Mouse (Mus musculus) macrophage (primary cell): ENCODE results near the gene Rnf168. TPM values are rescaled to one million over a fixed set of nuclear protein-coding genes. Genes with fewer than 3 reads are reported as not detected.

ENCODE experiments used
- H3K27ac ChIP-seq: fragments of 350-480 bp; formaldehyde crosslinking; 2 replicates; pipeline ENCODE4 v1.9.0; 2021
- H3K36me3 ChIP-seq: fragments of 350-480 bp; formaldehyde crosslinking; 2 replicates; pipeline ENCODE4 v1.9.0; 2021; ENCODE audit errors: inconsistent target
- H3K4me3 ChIP-seq: fragments of 350-480 bp; formaldehyde crosslinking; 2 replicates; pipeline ENCODE4 v1.9.0; 2021; ENCODE audit errors: inconsistent target
- H3K79me2 ChIP-seq: fragments of 350-480 bp; formaldehyde crosslinking; 2 replicates; pipeline ENCODE4 v1.9.0; 2021; ENCODE audit errors: inconsistent target
- WGBS: methylation state at CpG from one replicate; pipeline ENCODE4 v1.1.7; 2026; ENCODE audit warnings: inconsistent platforms; ENCODE audit not compliant: missing documents; 5-methylcytosine and 5-hydroxymethylcytosine counted together
- polyA plus RNA-seq: library from polyadenylated mRNA; stranded (reverse); fragments of 250-400 nt; gene quantifications from 3 replicates; pipeline ENCODE4 v1.2.4, GENCODE M21; 2018; ENCODE audit warnings: inconsistent platforms

Rnf168 gene
- polyA plus RNA-seq, 1 experiment from 2014 or later, result 16.1 TPM

GRCm38 (mm10) chr16:32335146-32335545 is 57.9 kb downstream of the Rnf168 start:
- H3K79me2 ChIP-seq, result peaks cover 64% of the 10 kb centered on the region
- 95% methylated on average over 5 of the region's 5 CpGs for WGBS
- H3K36me3 ChIP-seq, result no peaks in the 10 kb centered on the region
- H3K27ac ChIP-seq, result no peak overlapping the region
- H3K4me3 ChIP-seq, result no peak overlapping the region

DNA sequence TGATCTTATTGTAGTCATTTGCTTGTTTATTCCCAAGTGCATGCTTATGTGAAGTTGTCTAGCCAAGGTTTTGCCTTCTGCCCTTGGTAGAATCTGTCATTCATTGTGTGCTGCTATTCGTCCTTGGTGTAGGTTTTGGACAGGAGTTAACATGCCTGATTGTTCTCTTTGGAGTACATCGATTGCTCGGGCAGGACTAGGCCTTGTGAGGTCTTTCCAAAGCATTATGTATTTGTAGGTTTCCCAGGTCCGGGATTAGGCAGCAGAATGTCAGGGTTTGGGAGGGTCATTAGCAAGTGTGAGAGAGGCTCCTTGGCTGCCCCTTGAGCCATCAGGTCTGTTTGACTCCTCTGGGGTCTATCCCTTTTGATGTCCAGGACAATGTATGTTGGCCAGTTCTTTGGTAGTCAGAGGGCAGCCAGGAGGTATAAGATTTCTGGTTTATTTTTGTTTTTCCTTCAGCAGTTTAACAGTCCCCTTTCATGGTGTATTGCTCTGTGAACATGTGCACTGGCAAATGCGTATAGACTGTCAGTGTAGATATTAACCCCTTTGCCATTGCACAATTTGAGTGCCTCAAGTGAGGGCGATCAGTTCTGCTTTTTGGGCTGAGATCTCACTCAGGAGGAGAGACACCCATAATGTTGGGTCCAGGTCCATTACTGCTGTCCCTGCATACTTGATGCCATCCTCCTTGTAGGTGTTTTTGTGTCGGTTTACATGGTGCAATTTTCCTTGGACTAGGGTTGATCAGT is 58.9 kb downstream of the Rnf168 start:
- 63% methylated on average over 7 of the region's 7 CpGs for WGBS
- Histone ChIP-seq H3K27ac (no peak overlapping the region), H3K36me3 (no peaks in the 10 kb centered on the region), H3K4me3 (no peak overlapping the region), H3K79me2 (peaks cover 74% of the 10 kb centered on the region)

- Histone ChIP-seq H3K4me3 (no peak overlapping the region), H3K36me3 (no peaks in the 10 kb centered on the region), H3K79me2 (peaks cover 82% of the 10 kb centered on the region), H3K27ac (no peak overlapping the region)
These were observed 59.7 kb downstream of the Rnf168 start for GRCm38 (mm10) chr16:32337001-32337400.

DNA sequence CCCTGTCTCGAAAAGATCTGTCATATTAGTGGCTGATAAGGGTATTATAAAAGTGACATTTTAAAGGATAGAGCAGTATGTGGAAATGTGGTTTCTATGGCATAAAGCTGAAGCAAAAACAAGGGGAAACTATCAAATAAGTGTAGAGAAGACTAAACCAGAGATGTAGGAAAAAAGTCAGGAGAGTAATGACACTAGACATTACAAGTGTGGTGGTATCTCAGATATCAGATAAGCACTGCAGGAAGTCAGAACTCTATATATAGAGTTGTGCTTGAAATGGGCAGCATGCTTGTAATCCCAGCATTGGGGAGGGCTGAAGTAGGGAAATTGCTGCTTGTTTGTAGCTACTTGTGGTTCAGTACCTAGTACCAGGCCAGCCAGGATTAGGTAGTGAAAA is 63.2 kb downstream of the Rnf168 start:
- Histone ChIP-seq H3K36me3 (no peaks in the 10 kb centered on the region), H3K79me2 (peaks cover 90% of the 10 kb centered on the region), H3K4me3 (no peak overlapping the region), H3K27ac (no peak overlapping the region)
- WGBS, result 55% methylated on average over 1 of the region's 1 CpGs

GRCm38 (mm10) chr16:32345521-32345920 is 68.3 kb downstream of the Rnf168 start:
- H3K27ac ChIP-seq, result no peak overlapping the region
- no peaks in the 10 kb centered on the region for H3K36me3 ChIP-seq
- peaks cover 92% of the 10 kb centered on the region for H3K79me2 ChIP-seq
- H3K4me3 ChIP-seq, result no peak overlapping the region

GRCm38 (mm10) chr16:32350776-32351175 is 73.5 kb downstream of the Rnf168 start:
- H3K4me3 ChIP-seq, result no peak overlapping the region
- H3K36me3 ChIP-seq, result peaks cover 10% of the 10 kb centered on the region
- no peak overlapping the region for H3K27ac ChIP-seq
- H3K79me2 ChIP-seq, result peaks cover 51% of the 10 kb centered on the region
- WGBS, result 84% methylated on average over 3 of the region's 3 CpGs

Other genes starting within 250 kb of the Rnf168 start
- gene Pak2, start 198.1 kb upstream of the Rnf168 start, polyA plus RNA-seq, result 58.5 to 99.5 TPM (median 73.3 TPM) in 3 replicates
- gene Pigx, start 177.7 kb upstream of the Rnf168 start, polyA plus RNA-seq, result 30.5 to 37.7 TPM (median 33.8 TPM) in 3 replicates
- gene Cep19, start 177.7 kb upstream of the Rnf168 start, polyA plus RNA-seq, result 6.1 to 13.3 TPM (median 8.9 TPM) in 3 replicates
- 133 to 329 TPM (median 277 TPM) in 3 replicates for gene Nrros, start 111.9 kb upstream of the Rnf168 start, polyA plus RNA-seq
- 0.64 to 0.83 TPM (median 0.74 TPM) in 3 replicates for gene Bex6, start 97.6 kb upstream of the Rnf168 start, polyA plus RNA-seq
- gene Fbxo45, start 30.3 kb upstream of the Rnf168 start, polyA plus RNA-seq, result 7.9 to 11.3 TPM (median 8.2 TPM) in 3 replicates
- gene Wdr53, start 30.2 kb upstream of the Rnf168 start, polyA plus RNA-seq, result 14.7 to 20.5 TPM (median 18.9 TPM) in 3 replicates
- not detected in 3 replicates for gene Smco1, start 6.0 kb upstream of the Rnf168 start, polyA plus RNA-seq
- gene Ubxn7, start 54.8 kb downstream of the Rnf168 start, polyA plus RNA-seq, result 3.9 to 6.0 TPM (median 4.0 TPM) in 3 replicates
- 0.67 to 1.2 TPM (median 1.1 TPM) in 3 replicates for gene Tm4sf19, start 123.0 kb downstream of the Rnf168 start, polyA plus RNA-seq
- 16.6 to 17.3 TPM (median 16.7 TPM) in 3 replicates for gene Tctex1d2, start 142.2 kb downstream of the Rnf168 start, polyA plus RNA-seq
- 32.5 to 74.9 TPM (median 60.1 TPM) in 3 replicates for gene Pcyt1a, start 153.5 kb downstream of the Rnf168 start, polyA plus RNA-seq
- 0.08 to 0.20 TPM in 2 of 3 replicates, not detected in the other for gene Slc51a, start 210.4 kb downstream of the Rnf168 start, polyA plus RNA-seq
- not detected in 3 replicates for gene Zdhhc19, start 218.8 kb downstream of the Rnf168 start, polyA plus RNA-seq